Mouse (Mus musculus) sigmoid colon, adult 10 weeks (tissue): ENCODE measurements around the gene Cfl1. TPM values are rescaled to one million over a fixed set of nuclear protein-coding genes. Genes with fewer than 3 reads are reported as not detected.

Experiments
- polyA plus RNA-seq: library from polyadenylated mRNA; stranded (reverse); fragments of 350-450 nt; fragmentation: Illumina TruSeq; extraction: RNeasy Lipid Tissue Mini Kit (QIAGEN cat#74804); gene quantifications from one replicate; pipeline ENCODE4 v1.2.3, GENCODE M21; 2014; ENCODE audit warnings: low read depth, low replicate concordance

The Cfl1 gene
- 183 TPM for polyA plus RNA-seq

DNA sequence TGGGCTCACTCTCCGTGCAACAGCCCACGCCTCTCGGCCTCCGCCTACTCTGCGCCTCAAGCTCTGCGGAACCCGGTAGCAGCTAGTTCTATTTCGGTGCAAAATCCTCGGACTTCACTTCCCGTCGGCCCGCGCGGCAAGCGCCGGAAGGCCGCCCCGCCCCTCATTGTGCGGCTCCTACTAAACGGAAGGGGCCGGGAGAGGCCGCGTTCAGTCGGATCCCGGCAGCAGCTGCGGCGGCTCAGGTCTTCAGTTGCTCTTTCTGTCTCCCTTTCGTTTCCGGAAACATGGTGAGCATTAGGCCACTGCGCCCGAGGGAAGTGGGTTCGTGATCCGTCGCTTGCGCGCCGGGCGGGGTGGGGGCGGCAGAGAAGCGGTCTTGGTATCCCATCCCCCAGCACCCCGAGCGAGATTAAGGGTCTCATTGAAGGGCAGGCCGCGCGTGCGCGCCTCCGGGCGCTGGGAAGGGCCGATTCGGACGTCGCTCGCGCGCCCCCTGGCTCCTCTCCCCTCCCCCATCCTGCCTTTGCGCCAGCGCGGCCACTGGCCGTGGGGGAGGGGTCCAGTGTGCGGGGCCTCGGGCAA, at the start of gene Cfl1:
Gene Cfl1 (plus strand): TSS at position 143 of the 585 bp plus-strand sequence.

DNA sequence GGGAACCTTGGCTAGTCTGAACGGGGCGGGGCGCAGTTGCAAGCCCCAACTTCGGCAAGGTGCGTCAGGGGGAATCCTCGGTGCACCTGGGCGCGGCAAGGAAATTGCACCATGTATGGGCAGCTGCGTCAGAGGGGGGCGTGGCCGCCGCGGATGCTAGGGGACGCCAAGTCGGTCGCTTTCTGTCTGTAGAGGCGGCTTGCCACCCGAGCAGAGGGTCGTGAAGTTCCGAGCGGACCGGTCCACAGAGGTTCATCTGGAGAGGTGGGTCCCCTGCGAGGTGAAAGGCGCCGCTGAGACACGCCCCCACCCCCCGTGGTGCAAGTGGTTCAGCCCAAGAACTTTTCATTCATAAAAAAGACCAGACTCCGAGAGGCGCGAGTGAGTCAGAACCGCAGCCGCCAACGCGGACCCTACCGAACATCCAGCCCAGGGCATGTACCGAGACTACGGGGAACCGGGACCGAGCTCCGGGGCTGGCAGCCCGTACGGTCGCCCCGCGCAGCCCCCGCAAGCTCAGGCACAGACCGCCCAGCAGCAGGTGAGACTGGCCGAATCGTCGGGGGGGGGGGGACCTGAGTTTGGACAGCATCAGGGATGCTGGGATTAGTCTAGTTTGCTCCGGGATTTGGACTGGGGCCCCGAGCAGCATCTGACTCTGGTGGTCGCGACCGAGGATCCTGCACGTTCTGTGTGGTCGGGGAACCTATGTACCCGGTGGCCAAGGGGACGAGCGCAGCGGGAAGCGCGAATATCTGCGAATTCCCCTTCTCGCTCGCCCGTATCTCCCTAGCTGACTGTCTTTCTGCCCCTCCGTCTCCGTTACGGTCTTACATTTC, 42.5 kb upstream of the Cfl1 start, which contains the start of gene Fosl1:
Gene Fosl1 (plus strand): TSS at position 33 of the 839 bp plus-strand sequence.

DNA sequence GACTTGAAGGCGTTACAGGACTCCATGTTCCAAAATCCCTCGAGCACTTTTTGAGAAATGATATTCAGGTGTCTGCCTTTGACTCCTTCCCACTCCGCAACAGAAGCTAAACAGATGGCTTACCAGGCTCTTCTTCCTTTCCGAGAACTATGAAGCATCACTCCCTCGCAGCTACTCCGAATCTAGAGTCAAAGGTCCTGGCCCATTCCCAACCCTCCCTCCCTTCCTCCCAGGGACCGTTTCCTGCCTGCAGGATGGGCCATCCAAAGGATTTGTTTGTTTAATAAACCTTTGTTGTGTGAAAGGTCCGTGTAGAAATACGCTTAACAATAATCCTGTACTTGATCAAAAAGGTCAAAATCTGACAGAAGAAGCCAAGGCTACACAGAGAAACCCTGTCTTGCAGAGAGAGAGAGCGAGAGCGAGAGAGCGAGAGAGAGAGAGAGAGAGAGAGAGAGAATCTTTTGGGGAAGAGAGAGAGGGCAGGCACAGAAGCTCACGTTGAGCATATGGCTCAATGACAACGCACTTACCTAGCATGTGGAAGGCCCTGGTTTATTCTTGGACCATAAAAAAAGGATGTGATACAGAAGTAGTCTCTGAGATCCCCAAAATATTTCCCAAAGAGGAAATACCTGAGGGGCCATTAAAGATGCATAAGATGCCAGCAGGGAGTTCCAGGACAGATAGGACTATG, 32.4 kb upstream of the Cfl1 start, which contains the start of gene Ccdc85b:
Gene Ccdc85b (minus strand): TSS at position 149 of the 697 bp plus-strand sequence.

DNA sequence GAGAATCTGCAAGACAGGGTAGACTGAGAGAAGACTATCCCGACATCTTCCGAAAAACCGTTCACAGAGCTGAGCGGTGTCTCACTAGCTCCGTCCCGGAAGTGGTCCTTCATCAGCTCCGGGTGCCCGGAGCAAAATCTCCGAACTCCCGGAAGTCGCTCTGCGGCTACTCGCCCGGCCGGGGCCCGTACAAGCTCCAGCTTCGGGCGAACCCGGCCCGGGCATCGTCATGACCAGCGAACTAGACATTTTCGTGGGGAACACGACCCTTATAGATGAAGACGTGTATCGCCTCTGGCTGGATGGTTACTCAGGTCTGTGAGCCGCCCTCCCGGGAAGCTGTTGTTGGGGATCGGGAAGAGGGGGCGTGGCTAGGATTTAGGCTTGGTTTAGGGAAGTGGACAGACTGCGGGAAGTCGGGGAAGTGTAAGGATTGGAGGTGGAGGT, 29.8 kb upstream of the Cfl1 start, which contains the start of gene Fibp:
Gene Fibp (plus strand): TSS at position 151 of the 447 bp plus-strand sequence.

DNA sequence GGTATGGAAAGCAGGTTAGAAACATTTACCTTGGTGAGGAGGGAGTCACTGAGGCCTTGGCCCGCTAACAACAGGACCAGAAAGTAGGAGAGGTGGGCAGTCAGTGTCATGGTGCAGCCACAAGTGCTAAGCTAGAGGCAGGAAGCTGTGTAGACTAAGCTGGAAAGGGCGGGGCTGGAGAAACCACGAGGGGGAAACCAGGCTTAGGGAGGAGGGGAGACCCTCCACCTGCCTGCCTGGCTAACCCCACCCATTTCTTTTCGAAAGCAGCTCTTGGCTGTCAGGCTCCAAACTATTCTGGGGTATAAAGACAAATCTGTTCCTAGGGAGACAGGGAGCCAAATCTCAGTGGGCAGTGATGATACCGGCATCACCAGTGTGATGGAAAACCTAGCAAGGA, 21.9 kb upstream of the Cfl1 start, which contains the start of gene Ctsw:
Gene Ctsw (minus strand): TSS at position 134 of the 400 bp plus-strand sequence.

DNA sequence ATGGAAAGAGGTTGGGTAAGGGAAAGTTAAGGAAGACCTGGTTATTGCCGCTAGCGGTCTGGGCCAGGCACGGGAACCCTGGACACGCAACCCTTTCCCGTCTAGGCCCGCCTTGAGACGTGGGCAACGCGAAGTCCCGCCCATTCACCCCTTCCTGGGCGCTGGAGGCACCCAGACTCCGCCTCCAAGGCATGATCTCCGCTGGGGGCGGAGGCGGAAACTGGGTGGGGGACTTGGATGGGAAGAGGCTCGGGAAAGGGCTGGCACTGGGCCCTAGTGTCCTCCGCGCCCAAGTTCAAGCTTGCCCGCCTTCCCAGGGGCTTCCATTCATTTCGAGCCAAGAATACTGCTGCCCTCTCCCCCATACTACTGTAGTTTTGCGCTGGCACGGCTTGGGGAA, 16.5 kb upstream of the Cfl1 start, which contains the start of gene Efemp2:
Gene Efemp2 (plus strand): TSS at position 235 of the 400 bp plus-strand sequence.

DNA sequence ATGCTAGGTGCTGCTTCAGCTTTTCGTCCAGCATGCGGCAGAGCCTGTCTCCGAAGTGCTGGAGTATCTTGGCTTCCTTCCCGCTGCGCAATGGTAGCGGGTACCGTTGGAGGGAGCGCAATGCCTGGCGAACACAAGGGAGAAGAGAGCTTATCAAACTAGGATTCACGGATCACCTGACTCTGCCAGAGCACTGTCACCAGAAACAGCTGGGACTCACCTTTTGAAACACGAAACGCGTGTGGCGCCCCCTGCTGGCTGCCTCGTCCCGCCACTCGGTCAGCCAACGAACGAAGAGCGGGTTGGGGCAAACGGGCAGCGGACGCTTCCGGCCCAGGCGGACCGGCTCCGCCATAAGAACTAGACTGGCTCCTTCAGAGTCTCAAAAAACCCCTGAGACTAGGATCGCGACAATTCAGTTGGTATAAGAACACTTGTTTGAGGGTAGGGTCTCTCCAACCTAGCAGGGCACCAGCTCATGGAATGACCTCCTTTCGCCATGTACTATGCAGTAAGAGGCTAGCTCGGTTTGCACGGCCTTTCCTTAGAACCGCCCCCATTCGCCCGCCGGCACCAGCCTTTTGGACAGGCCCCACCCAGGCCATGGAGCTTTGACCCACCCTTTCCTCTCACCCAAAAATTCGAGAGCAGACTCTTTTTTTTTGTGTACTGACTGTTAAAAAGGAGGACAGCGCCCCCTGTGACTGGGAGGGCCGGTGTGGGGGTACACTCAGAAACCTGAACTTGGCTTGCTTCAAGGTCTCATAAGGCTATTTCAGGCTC, 2.3 kb upstream of the Cfl1 start, which contains the start of gene Mus81:
Gene Mus81 (minus strand): TSS at position 635 of the 783 bp plus-strand sequence.

DNA sequence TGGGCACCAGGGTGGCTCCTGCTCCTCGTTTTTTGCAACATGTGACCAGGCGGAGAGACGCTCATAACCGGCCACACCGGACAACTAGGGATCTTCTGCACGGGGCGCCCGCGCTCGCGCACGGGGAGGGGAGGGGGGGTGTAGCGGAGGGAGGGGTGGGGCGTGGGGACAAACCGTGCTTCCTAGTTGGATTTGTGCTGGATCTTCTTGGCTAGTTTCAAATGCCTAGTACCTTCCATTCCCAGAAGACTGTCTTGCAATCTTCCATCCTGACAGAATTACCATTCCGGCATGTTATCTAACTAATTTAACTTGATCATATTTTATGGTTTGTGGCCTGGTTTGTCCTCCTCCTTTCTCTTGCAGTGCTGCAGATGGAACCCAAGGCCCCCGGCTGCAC, 13.4 kb downstream of the Cfl1 start, which contains the start of gene 1700020D05Rik:
Gene 1700020D05Rik (minus strand): TSS at position 101 of the 400 bp plus-strand sequence.

DNA sequence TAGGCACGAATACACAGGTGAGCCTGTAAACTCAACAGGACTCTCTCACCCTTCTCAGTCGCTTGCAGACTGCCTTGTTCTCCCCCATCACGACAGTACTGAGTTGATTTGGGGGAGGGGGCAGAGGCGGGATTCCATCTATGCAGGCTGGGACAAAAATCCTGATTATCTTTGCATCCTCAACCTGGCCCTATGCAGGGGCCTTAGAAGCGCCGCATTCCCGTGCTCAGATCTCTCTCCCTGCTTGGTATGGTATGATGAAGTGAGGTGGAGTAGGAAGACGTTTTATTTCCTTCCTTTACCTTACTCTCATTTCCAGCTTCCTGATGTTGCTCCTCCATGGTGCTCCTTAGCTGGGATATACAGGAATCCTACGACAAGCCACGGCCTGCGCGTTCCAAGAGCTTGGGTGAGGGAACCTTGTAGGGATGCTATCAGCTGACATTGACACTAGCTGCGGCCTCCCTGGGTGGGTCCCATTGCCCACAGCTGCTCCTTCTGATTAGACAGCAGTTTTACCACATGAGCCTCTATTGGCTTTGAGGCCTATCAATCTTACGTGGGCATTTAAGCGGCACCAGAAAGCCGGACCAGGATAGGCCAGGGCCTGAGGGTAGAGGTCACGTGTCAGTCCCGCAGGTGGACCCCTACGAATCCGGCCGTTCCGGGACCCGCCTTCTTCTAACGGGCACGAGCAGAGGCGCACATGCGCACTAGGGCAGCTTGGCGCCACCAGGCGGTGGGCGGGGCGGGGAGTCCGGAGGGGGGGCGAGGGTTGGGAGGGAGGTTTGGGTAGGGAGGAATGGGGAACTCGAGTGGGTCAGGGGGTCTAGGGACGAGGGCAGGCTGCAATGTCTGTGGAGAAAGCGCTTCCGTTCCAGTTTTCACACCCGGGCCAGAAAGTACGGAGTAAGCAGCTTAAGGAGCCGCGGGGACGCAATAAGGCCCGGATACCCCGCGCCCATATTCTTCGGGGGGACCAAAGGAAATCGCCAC, 20.1 kb downstream of the Cfl1 start, which contains the start of gene Snx32:
Gene Snx32 (minus strand): TSS at position 508 of the 996 bp plus-strand sequence.

Other genes with a start within 250 kb of the Cfl1 start
- gene Pacs1, start 217.3 kb upstream of the Cfl1 start, polyA plus RNA-seq: 3.0 TPM
- 39.8 TPM for gene Sf3b2, start 195.0 kb upstream of the Cfl1 start, polyA plus RNA-seq
- gene Gal3st3, start 192.1 kb upstream of the Cfl1 start, polyA plus RNA-seq: not detected
- gene Catsper1, start 154.7 kb upstream of the Cfl1 start, polyA plus RNA-seq: not detected
- not detected for gene Cst6, start 140.9 kb upstream of the Cfl1 start, polyA plus RNA-seq
- 12.6 TPM for gene Eif1ad, start 123.7 kb upstream of the Cfl1 start, polyA plus RNA-seq
- 4.6 TPM for gene Banf1, start 123.3 kb upstream of the Cfl1 start, polyA plus RNA-seq
- gene Sart1, start 101.8 kb upstream of the Cfl1 start, polyA plus RNA-seq: 2.6 TPM
- not detected for gene Tsga10ip, start 87.9 kb upstream of the Cfl1 start, polyA plus RNA-seq
- gene Drap1, start 65.5 kb upstream of the Cfl1 start, polyA plus RNA-seq: 3.4 TPM
- 0.38 TPM for gene AI837181, start 65.3 kb upstream of the Cfl1 start, polyA plus RNA-seq
- gene Fosl1, start 42.9 kb upstream of the Cfl1 start, polyA plus RNA-seq: not detected
- gene Ccdc85b, start 32.6 kb upstream of the Cfl1 start, polyA plus RNA-seq: 1.2 TPM
- 5.7 TPM for gene Fibp, start 29.8 kb upstream of the Cfl1 start, polyA plus RNA-seq
- not detected for gene Ctsw, start 21.9 kb upstream of the Cfl1 start, polyA plus RNA-seq
- 0.60 TPM for gene Efemp2, start 16.5 kb upstream of the Cfl1 start, polyA plus RNA-seq
- 0.69 TPM for gene Mus81, start 2.1 kb upstream of the Cfl1 start, polyA plus RNA-seq
- gene 1700020D05Rik, start 13.3 kb downstream of the Cfl1 start, polyA plus RNA-seq: not detected
- gene Snx32, start 20.1 kb downstream of the Cfl1 start, polyA plus RNA-seq: 0.25 TPM
- gene Ovol1, start 70.2 kb downstream of the Cfl1 start, polyA plus RNA-seq: 5.6 TPM
- gene Ap5b1, start 77.6 kb downstream of the Cfl1 start, polyA plus RNA-seq: not detected
- 1.0 TPM for gene Rnaseh2c, start 111.4 kb downstream of the Cfl1 start, polyA plus RNA-seq
- 19.7 TPM for gene Kat5, start 119.8 kb downstream of the Cfl1 start, polyA plus RNA-seq
- gene Rela, start 147.0 kb downstream of the Cfl1 start, polyA plus RNA-seq: 0.66 TPM
- 1.5 TPM for gene Sipa1, start 173.3 kb downstream of the Cfl1 start, polyA plus RNA-seq
- 1.7 TPM for gene Map3k11, start 198.3 kb downstream of the Cfl1 start, polyA plus RNA-seq
- 0.22 TPM for gene Pcnx3, start 198.5 kb downstream of the Cfl1 start, polyA plus RNA-seq
- gene Kcnk7, start 213.9 kb downstream of the Cfl1 start, polyA plus RNA-seq: not detected
- 8.7 TPM for gene Ehbp1l1, start 235.9 kb downstream of the Cfl1 start, polyA plus RNA-seq
- gene Fam89b, start 239.2 kb downstream of the Cfl1 start, polyA plus RNA-seq: not detected